Mouse (Mus musculus) heart, embryonic 13.5 days (tissue): ENCODE results near the gene Grm1. TPM values are rescaled to one million over a fixed set of nuclear protein-coding genes. Genes with fewer than 3 reads are reported as not detected.

Source experiments
- ATAC-seq: fragments of 200-750 bp; cut with Nextera tagmentation; 2 replicates; pipeline ENCODE4 v1.8.0; 2017; ENCODE audit warnings: moderate TSS enrichment; ENCODE audit not compliant: insufficient number of reproducible peaks, low FRiP score, low TSS enrichment; ENCODE audit errors: extremely low read depth
- H3K27ac ChIP-seq: fragments of 300-500 bp; sonication (generic); replicated peaks from 2 replicates; pipeline ENCODE4 v1.5.1; 2015; ENCODE audit warnings: moderate library complexity, mild to moderate bottlenecking, inconsistent platforms
- H3K27me3 ChIP-seq: fragments of 300-500 bp; sonication (generic); replicated peaks from 2 replicates; pipeline ENCODE4 v1.6.1; 2015; ENCODE audit warnings: mild to moderate bottlenecking, inconsistent platforms
- H3K36me3 ChIP-seq: fragments of 300-500 bp; sonication (generic); 2 replicates; pipeline ENCODE4 v1.6.1; 2015; ENCODE audit warnings: mild to moderate bottlenecking, inconsistent platforms
- H3K4me1 ChIP-seq: fragments of 300-500 bp; sonication (generic); 2 replicates; pipeline ENCODE4 v1.6.1; 2015; ENCODE audit warnings: inconsistent platforms
- H3K4me2 ChIP-seq: fragments of 300-500 bp; sonication (generic); 2 replicates; pipeline ENCODE4 v1.6.1; 2015; ENCODE audit warnings: inconsistent platforms, mild to moderate bottlenecking, moderate library complexity
- H3K4me3 ChIP-seq: fragments of 300-500 bp; sonication (generic); 2 replicates; pipeline ENCODE4 v1.5.1; 2015; ENCODE audit warnings: moderate library complexity, mild to moderate bottlenecking, inconsistent platforms
- H3K9ac ChIP-seq: fragments of 300-500 bp; sonication (generic); 2 replicates; pipeline ENCODE4 v1.6.1; 2015; ENCODE audit warnings: inconsistent platforms, mild to moderate bottlenecking, moderate library complexity
- H3K9me3 ChIP-seq: fragments of 300-500 bp; sonication (generic); 2 replicates; pipeline ENCODE4 v1.6.1; 2016; ENCODE audit warnings: inconsistent platforms
- WGBS: fragments of 180-500 bp; shearing (Covaris S2); methylation state at CpG from one replicate; pipeline ENCODE4 v1.1.7; 2015; ENCODE audit warnings: mixed read lengths; 5-methylcytosine and 5-hydroxymethylcytosine counted together
- polyA plus RNA-seq: library from polyadenylated mRNA; unstranded; fragments of >200 nt; fragmentation: Nextera tagmentation; extraction: Ambion mirVana; gene quantifications from 2 replicates; pipeline ENCODE4 v1.2.1, GENCODE M21; 2015

Gene Grm1
- polyA plus RNA-seq, 1 experiment from 2014 or later, result 0.04 TPM

- Histone ChIP-seq H3K4me1 (no peaks in the 10 kb centered on the region), H3K4me3 (no peak overlapping the region), H3K27ac (no peak overlapping the region), H3K27me3 (no peaks in the 10 kb centered on the region), H3K4me2 (no peak overlapping the region), H3K36me3 (no peaks in the 10 kb centered on the region), H3K9me3 (no peaks in the 10 kb centered on the region), H3K9ac (no peak overlapping the region)
- ATAC-seq, result no peak
- WGBS, result 71% methylated on average over 1 of the region's 1 CpGs
These were observed 374.1 kb downstream of the Grm1 start for GRCm38 (mm10) chr10:10708031-10708430.

GRCm38 (mm10) chr10:10701326-10701725 is 380.8 kb downstream of the Grm1 start:
- no peaks in the 10 kb centered on the region for H3K9me3 ChIP-seq
- no peaks in the 10 kb centered on the region for H3K4me1 ChIP-seq
- no peak overlapping the region for H3K27ac ChIP-seq
- no peaks in the 10 kb centered on the region for H3K27me3 ChIP-seq
- H3K4me2 ChIP-seq, result no peak overlapping the region
- ATAC-seq, result no peak
- 69% methylated on average over 1 of the region's 1 CpGs for WGBS
- no peaks in the 10 kb centered on the region for H3K36me3 ChIP-seq
- no peak overlapping the region for H3K4me3 ChIP-seq
- no peak overlapping the region for H3K9ac ChIP-seq

- Histone ChIP-seq H3K27me3 (no peaks in the 10 kb centered on the region), H3K4me1 (no peaks in the 10 kb centered on the region), H3K9ac (no peak overlapping the region), H3K4me3 (no peak overlapping the region), H3K4me2 (no peak overlapping the region), H3K9me3 (no peaks in the 10 kb centered on the region), H3K36me3 (no peaks in the 10 kb centered on the region), H3K27ac (no peak overlapping the region)
- no peak for ATAC-seq
- 51% methylated on average over 1 of the region's 1 CpGs for WGBS
These were observed 381.3 kb downstream of the Grm1 start for GRCm38 (mm10) chr10:10700903-10701302.

GRCm38 (mm10) chr10:10697497-10697896 is 384.7 kb downstream of the Grm1 start:
- no peaks in the 10 kb centered on the region for H3K27me3 ChIP-seq
- H3K4me1 ChIP-seq, result no peaks in the 10 kb centered on the region
- no peak overlapping the region for H3K4me3 ChIP-seq
- H3K36me3 ChIP-seq, result no peaks in the 10 kb centered on the region
- 67% methylated on average over 6 of the region's 6 CpGs for WGBS
- H3K27ac ChIP-seq, result no peak overlapping the region
- no peak for ATAC-seq
- H3K4me2 ChIP-seq, result no peak overlapping the region
- no peak overlapping the region for H3K9ac ChIP-seq
- H3K9me3 ChIP-seq, result no peaks in the 10 kb centered on the region

GRCm38 (mm10) chr10:10689668-10690223 is 392.4 kb downstream of the Grm1 start:
- peak overlapping the region; percentile 54 for H3K4me3 ChIP-seq
- no peaks in the 10 kb centered on the region for H3K36me3 ChIP-seq
- peak overlapping the region; percentile 70 for H3K9ac ChIP-seq
- H3K4me1 ChIP-seq, result 0 out of 2 replicates have a peak, but pooled peaks cover 7% of the 10 kb centered on the region
- WGBS, result 22% methylated on average over 11 of the region's 11 CpGs
- H3K27me3 ChIP-seq, result peaks cover 25% of the 10 kb centered on the region
- no peak for ATAC-seq
- peak overlapping the region; percentile 91 for H3K4me2 ChIP-seq
- H3K9me3 ChIP-seq, result no peaks in the 10 kb centered on the region
- no peak overlapping the region for H3K27ac ChIP-seq

- Histone ChIP-seq H3K27ac (no peak overlapping the region), H3K9me3 (no peaks in the 10 kb centered on the region), H3K27me3 (peaks cover 25% of the 10 kb centered on the region), H3K36me3 (no peaks in the 10 kb centered on the region), H3K4me1 (0 out of 2 replicates have a peak, but pooled peaks cover 7% of the 10 kb centered on the region), H3K4me3 (peak overlapping the region; percentile 54), H3K4me2 (peak overlapping the region; percentile 91), H3K9ac (peak overlapping the region; percentile 70)
- WGBS, result 2% methylated on average over 35 of the region's 35 CpGs
- no peak for ATAC-seq
These were observed 393.1 kb downstream of the Grm1 start for GRCm38 (mm10) chr10:10688907-10689667.

- H3K9ac ChIP-seq, result no peak within 1 kb of the TSS
- no peaks in the 10 kb centered on the region for H3K36me3 ChIP-seq
- H3K4me3 ChIP-seq, result no peak within 1 kb of the TSS
- no peak within 1 kb of the TSS for H3K27ac ChIP-seq
- ATAC-seq, result no peak
- no peak within 1 kb of the TSS for H3K4me2 ChIP-seq
- WGBS, result 90% methylated on average over 1 of the region's 1 CpGs
- no peaks in the 10 kb centered on the region for H3K4me1 ChIP-seq
- no peaks in the 10 kb centered on the region for H3K9me3 ChIP-seq
- no peaks in the 10 kb centered on the region for H3K27me3 ChIP-seq
These were observed 401.1 kb downstream of the Grm1 start, which contains the start of gene Gm10944 for GRCm38 (mm10) chr10:10681048-10681447. Gene Gm10944 (plus strand): TSS chr10:10681348.

GRCm38 (mm10) chr10:10659976-10660375 is 422.2 kb downstream of the Grm1 start:
- no peaks in the 10 kb centered on the region for H3K27me3 ChIP-seq
- no peak overlapping the region for H3K4me2 ChIP-seq
- 56% methylated on average over 3 of the region's 3 CpGs for WGBS

GRCm38 (mm10) chr10:10659161-10659560 is 423.0 kb downstream of the Grm1 start:
- Histone ChIP-seq H3K9me3 (no peaks in the 10 kb centered on the region), H3K9ac (no peak overlapping the region), H3K4me1 (peaks cover 3% of the 10 kb centered on the region; the same call in 1 of the 2 replicates), H3K36me3 (no peaks in the 10 kb centered on the region), H3K4me2 (no peak overlapping the region), H3K4me3 (no peak overlapping the region), H3K27ac (no peak overlapping the region), H3K27me3 (no peaks in the 10 kb centered on the region)
- no peak for ATAC-seq
- WGBS, result 64% methylated on average over 3 of the region's 3 CpGs

More at GRCm38 (mm10) chr10:10659976-10660375, 422.2 kb downstream of the Grm1 start:
- H3K9ac ChIP-seq, result no peak overlapping the region
- H3K27ac ChIP-seq, result no peak overlapping the region
- H3K4me3 ChIP-seq, result no peak overlapping the region
- H3K36me3 ChIP-seq, result no peaks in the 10 kb centered on the region
- ATAC-seq, result no peak
- no peaks in the 10 kb centered on the region for H3K4me1 ChIP-seq
- no peaks in the 10 kb centered on the region for H3K9me3 ChIP-seq

GRCm38 (mm10) chr10:10656621-10657020 is 425.5 kb downstream of the Grm1 start:
- Histone ChIP-seq H3K9me3 (no peaks in the 10 kb centered on the region), H3K27me3 (no peaks in the 10 kb centered on the region), H3K27ac (no peak overlapping the region), H3K4me2 (no peak overlapping the region), H3K9ac (no peak overlapping the region), H3K36me3 (no peaks in the 10 kb centered on the region), H3K4me3 (no peak overlapping the region), H3K4me1 (peaks cover 11% of the 10 kb centered on the region)
- WGBS, result 79% methylated on average over 4 of the region's 4 CpGs
- ATAC-seq, result no peak

- Histone ChIP-seq H3K27me3 (no peaks in the 10 kb centered on the region), H3K4me3 (no peak overlapping the region), H3K4me1 (peaks cover 11% of the 10 kb centered on the region), H3K36me3 (no peaks in the 10 kb centered on the region), H3K9me3 (no peaks in the 10 kb centered on the region), H3K27ac (no peak overlapping the region), H3K9ac (no peak overlapping the region), H3K4me2 (no peak overlapping the region)
- no peak for ATAC-seq
These were observed 426.2 kb downstream of the Grm1 start for GRCm38 (mm10) chr10:10655991-10656390.
